26 mouse cellular contexts compared by ENCODE assay signal in genomic region chr1:169840948-169841347, GRCm38 (mm10).
DNase-seq lines count a peak whose midpoint lies in the region; ATAC-seq and TF ChIP-seq lines count a peak whose summit lies in the region.
"Had no signal": no experiment of that assay in that cellular context is flagged by ENCODE, and none has a peak within 500 bp of the region (broad histone marks: within the 10 kb centered on the region; RNA-seq: fewer than 3 reads in every experiment).

No protein-coding gene starts in this region.

- DNase-seq in frontal cortex, postnatal 36 days (ENCODE audit: low spot score in 2 of 2) = no peak
- no peak for DNase-seq in layer of hippocampus, adult 2 months (ENCODE audit: low spot score in 2 of 2)
- DNase-seq in layer of hippocampus, adult 9-11 months = no peak
- DNase-seq in ES-E14 (ENCODE audit: low read depth, low spot score) = no peak
- DNase-seq in B cell, adult 2 months = no peak
- DNase-seq: adrenal gland, adult 8-10 months; adrenal gland, postnatal 14 days; adrenal gland, postnatal 36 days; cerebellum, adult 11 months; cerebellum, adult 18-20 months; cerebellum, adult 8-10 months; cerebellum, adult 9-11 months; cerebellum, postnatal 14 days; cerebellum, postnatal 36 days; embryo, embryonic 11 days had no signal

- peak; percentile 40; the same call in 1 of the 2 replicates for ATAC-seq in forebrain, embryonic 16.5 days
- ATAC-seq in forebrain, embryonic 13.5 days = no peak
- ATAC-seq in frontal cortex, adult (ENCODE audit: low TSS enrichment) = peak; percentile 78
- ATAC-seq: activated CD4-positive, CD25-positive, alpha-beta regulatory T cell, adult 4 months; forebrain, embryonic 14.5 days; Patski had no signal

- in situ Hi-C loops in ES-E14 (cut with MboI; ENCODE audit: low sequenced_read_pairs in 2 of 2, unreplicated experiment in 2 of 2) = no loop called here

- TF ChIP-seq CTCF in layer of hippocampus, adult 2 months (conservative IDR thresholded peaks at IDR 0.05) = no peak

- no peak overlapping the region for H3K27ac ChIP-seq in forebrain, embryonic 16.5 days (ENCODE audit: low read length)
- no peak overlapping the region for H3K27ac ChIP-seq in forebrain, embryonic 13.5 days
- H3K27ac ChIP-seq in layer of hippocampus, adult 2 months = peak overlapping the region; percentile 39; the same call in 1 of the 2 replicates
- no peak overlapping the region for H3K27ac ChIP-seq in ES-E14 (ENCODE audit: insufficient read depth, low read depth, low read length, poor library complexity, severe bottlenecking)
- H3K27ac ChIP-seq: embryonic facial prominence, embryonic 13.5 days; embryonic facial prominence, embryonic 15.5 days; forebrain, embryonic 10.5 days had no signal

- H3K9me3 ChIP-seq in forebrain, embryonic 16.5 days (ENCODE audit: control insufficient read depth, low read length) = no peaks in the 10 kb centered on the region
- H3K9me3 ChIP-seq in forebrain, embryonic 13.5 days (replicated peaks) = no peaks in the 10 kb centered on the region
- no peaks in the 10 kb centered on the region for H3K9me3 ChIP-seq in ES-E14 (ENCODE audit: control insufficient read depth, insufficient read depth, low read depth, low read length)
- H3K9me3 ChIP-seq: embryonic facial prominence, embryonic 13.5 days; embryonic facial prominence, embryonic 15.5 days; forebrain, embryonic 10.5 days; G1E had no signal

- H3K9ac ChIP-seq in forebrain, embryonic 16.5 days (replicated peaks; ENCODE audit: low read depth, low read length) = no peak overlapping the region
- H3K9ac ChIP-seq in forebrain, embryonic 13.5 days = no peak overlapping the region
- no peak overlapping the region for H3K9ac ChIP-seq in ES-E14 (ENCODE audit: insufficient read depth, low read depth, low read length, poor library complexity, severe bottlenecking)
- H3K9ac ChIP-seq: embryonic facial prominence, embryonic 13.5 days; embryonic facial prominence, embryonic 15.5 days had no signal

- H3K4me1 ChIP-seq in forebrain, embryonic 16.5 days (replicated peaks; ENCODE audit: control insufficient read depth, insufficient read depth, low read length) = no peaks in the 10 kb centered on the region
- H3K4me1 ChIP-seq in forebrain, embryonic 13.5 days = no peaks in the 10 kb centered on the region
- no peaks in the 10 kb centered on the region for H3K4me1 ChIP-seq in ES-E14 (ENCODE audit: control insufficient read depth in 2 of 2, insufficient read depth in 2 of 2, low read length in 2 of 2, poor library complexity in 1 of 2)
- H3K4me1 ChIP-seq: embryonic facial prominence, embryonic 13.5 days; embryonic facial prominence, embryonic 15.5 days had no signal

- no peak overlapping the region for H3K4me2 ChIP-seq in forebrain, embryonic 16.5 days (ENCODE audit: low read length)
- no peak overlapping the region for H3K4me2 ChIP-seq in forebrain, embryonic 13.5 days
- H3K4me2 ChIP-seq: embryonic facial prominence, embryonic 13.5 days; embryonic facial prominence, embryonic 15.5 days had no signal

- WGBS in forebrain, embryonic 16.5 days = 56% methylated on average over 4 of the region's 4 CpGs
- 83% methylated on average over 4 of the region's 4 CpGs for WGBS in forebrain, embryonic 13.5 days

- H3K4me3 ChIP-seq in forebrain, embryonic 16.5 days (replicated peaks; ENCODE audit: low read length) = no peak overlapping the region
- H3K4me3 ChIP-seq in forebrain, embryonic 13.5 days = no peak overlapping the region
- H3K4me3 ChIP-seq in layer of hippocampus, adult 2 months = no peak overlapping the region
- no peak overlapping the region for H3K4me3 ChIP-seq in ES-E14 (ENCODE audit: insufficient read depth in 1 of 2, low read depth in 1 of 2, low read length in 2 of 2, poor library complexity in 1 of 2, severe bottlenecking in 1 of 2)
- H3K4me3 ChIP-seq: embryonic facial prominence, embryonic 13.5 days; embryonic facial prominence, embryonic 15.5 days; erythroblast, embryonic 14.5 days; forebrain, embryonic 10.5 days had no signal

- H3K36me3 ChIP-seq in forebrain, embryonic 16.5 days (ENCODE audit: control insufficient read depth, insufficient read depth) = no peaks in the 10 kb centered on the region
- no peaks in the 10 kb centered on the region for H3K36me3 ChIP-seq in forebrain, embryonic 13.5 days (ENCODE audit: poor library complexity, severe bottlenecking)
- no peaks in the 10 kb centered on the region for H3K36me3 ChIP-seq in ES-E14 (ENCODE audit: control insufficient read depth, insufficient read depth, low read length, poor library complexity, severe bottlenecking)
- H3K36me3 ChIP-seq: embryonic facial prominence, embryonic 13.5 days; embryonic facial prominence, embryonic 15.5 days; forebrain, embryonic 10.5 days; G1E had no signal

- H3K27me3 ChIP-seq in forebrain, embryonic 16.5 days (replicated peaks; ENCODE audit: control insufficient read depth, insufficient read depth, low read length) = no peaks in the 10 kb centered on the region
- no peaks in the 10 kb centered on the region for H3K27me3 ChIP-seq in forebrain, embryonic 13.5 days
- H3K27me3 ChIP-seq: embryonic facial prominence, embryonic 13.5 days; embryonic facial prominence, embryonic 15.5 days had no signal

TF ChIP-seq in ES-E14, 5 proteins besides CTCF, POLR2A, EP300 and RAD21:
- TF ChIP-seq MAFK (IDR thresholded peaks at IDR 0.05; ENCODE audit: insufficient read depth, low read depth, low read length) = no peak
- TF ChIP-seq ZNF384 (IDR thresholded peaks at IDR 0.05; ENCODE audit: low read depth, low read length) = 0 out of 2 replicates have a peak, but pooled peaks have one; percentile 37
- TF ChIP-seq HCFC1 (IDR thresholded peaks at IDR 0.05; ENCODE audit: borderline replicate concordance, insufficient read depth, low read length) = no peak
TF ChIP-seq in ES-E14: peak in this region for 1.
